Mouse (Mus musculus) hindbrain, embryonic 14.5 days (tissue): ENCODE data around the gene Fggy. TPM values are rescaled to one million over a fixed set of nuclear protein-coding genes. Genes with fewer than 3 reads are reported as not detected.
A peak's percentile ranks its signal among the peaks of the same experiment; 100 is the strongest.

ENCODE experiments used
- ATAC-seq: fragments of 200-750 bp; cut with Nextera tagmentation; 2 replicates; pipeline ENCODE4 v1.8.0; 2017; ENCODE audit warnings: moderate number of reproducible peaks, mild to moderate bottlenecking, moderate TSS enrichment, moderate library complexity; ENCODE audit not compliant: low FRiP score
- DNase-seq: peaks from one replicate; pipeline ENCODE4 v3.0.0-alpha.2; 2015; ENCODE audit warnings: low spot score
- H3K27ac ChIP-seq: fragments of 300-500 bp; sonication (generic); 2 replicates; pipeline ENCODE4 v1.5.1; 2014; ENCODE audit warnings: mild to moderate bottlenecking, moderate library complexity
- H3K27me3 ChIP-seq: fragments of 300-500 bp; sonication (generic); 2 replicates; pipeline ENCODE4 v1.6.1; 2014; ENCODE audit warnings: mild to moderate bottlenecking, low read length, mixed read lengths; ENCODE audit not compliant: control insufficient read depth, insufficient read depth
- H3K36me3 ChIP-seq: fragments of 300-500 bp; sonication (generic); replicated peaks from 2 replicates; pipeline ENCODE4 v1.6.1; 2014; ENCODE audit not compliant: control insufficient read depth, insufficient read depth
- H3K4me1 ChIP-seq: fragments of 300-500 bp; sonication (generic); replicated peaks from 2 replicates; pipeline ENCODE4 v1.6.1; 2014; ENCODE audit warnings: antibody characterized with exemption, low read length, mixed read lengths; ENCODE audit not compliant: control insufficient read depth, insufficient read depth
- H3K4me2 ChIP-seq: fragments of 300-500 bp; sonication (generic); replicated peaks from 2 replicates; pipeline ENCODE4 v1.6.1; 2014; ENCODE audit warnings: mild to moderate bottlenecking, moderate library complexity
- H3K4me3 ChIP-seq: fragments of 300-500 bp; sonication (generic); replicated peaks from 2 replicates; pipeline ENCODE4 v1.5.1; 2014; ENCODE audit warnings: mild to moderate bottlenecking, low read length
- H3K9ac ChIP-seq: fragments of 300-500 bp; sonication (generic); 2 replicates; pipeline ENCODE4 v1.6.1; 2014
- H3K9me3 ChIP-seq: fragments of 300-500 bp; sonication (generic); 2 replicates; pipeline ENCODE4 v1.6.1; 2016; ENCODE audit warnings: low read length; ENCODE audit not compliant: control insufficient read depth
- WGBS: fragments of 180-500 bp; shearing (Covaris S2); extraction: QIAGEN DNeasy Blood & Tissue Kit; methylation state at CpG from one replicate; pipeline ENCODE4 v1.1.7; 2014; 5-methylcytosine and 5-hydroxymethylcytosine counted together
- polyA plus RNA-seq: library from polyadenylated mRNA; unstranded; fragments of >200 nt; fragmentation: Nextera tagmentation; extraction: Ambion mirVana; gene quantifications from 2 replicates; pipeline ENCODE4 v1.2.1, GENCODE M21; 2014

Fggy gene
- polyA plus RNA-seq, 1 experiment from 2014 or later, result 7.6 TPM

DNA sequence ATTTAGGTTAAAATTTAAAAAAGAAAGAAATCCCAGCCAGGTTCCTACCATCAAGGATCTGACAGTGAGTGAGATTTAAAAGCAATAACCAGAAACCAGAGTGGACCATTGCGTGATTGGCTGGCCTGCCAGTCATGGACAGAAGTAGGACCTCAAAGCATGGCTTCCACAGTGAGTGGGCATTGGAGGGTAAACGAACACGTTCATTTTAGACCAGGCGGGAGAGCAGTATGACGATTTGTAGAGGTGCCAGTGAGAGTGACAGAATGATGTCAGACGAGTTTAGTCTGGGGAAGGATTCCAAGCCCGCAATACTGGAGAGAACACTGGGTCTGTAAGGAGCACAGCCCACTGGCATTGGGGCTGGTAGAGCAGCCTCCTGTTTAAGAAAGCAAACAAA, 305.0 kb downstream of the Fggy start:
- 84% methylated on average over 7 of the region's 7 CpGs for WGBS
- H3K4me3 ChIP-seq, result no peak overlapping the region
- no peaks in the 10 kb centered on the region for H3K4me1 ChIP-seq
- no peaks in the 10 kb centered on the region for H3K9me3 ChIP-seq
- no peak overlapping the region for H3K9ac ChIP-seq
- H3K27ac ChIP-seq, result no peak overlapping the region
- no peaks in the 10 kb centered on the region for H3K27me3 ChIP-seq
- DNase-seq (no peak), ATAC-seq (no peak)
- no peaks in the 10 kb centered on the region for H3K36me3 ChIP-seq
- H3K4me2 ChIP-seq, result no peak overlapping the region

DNA sequence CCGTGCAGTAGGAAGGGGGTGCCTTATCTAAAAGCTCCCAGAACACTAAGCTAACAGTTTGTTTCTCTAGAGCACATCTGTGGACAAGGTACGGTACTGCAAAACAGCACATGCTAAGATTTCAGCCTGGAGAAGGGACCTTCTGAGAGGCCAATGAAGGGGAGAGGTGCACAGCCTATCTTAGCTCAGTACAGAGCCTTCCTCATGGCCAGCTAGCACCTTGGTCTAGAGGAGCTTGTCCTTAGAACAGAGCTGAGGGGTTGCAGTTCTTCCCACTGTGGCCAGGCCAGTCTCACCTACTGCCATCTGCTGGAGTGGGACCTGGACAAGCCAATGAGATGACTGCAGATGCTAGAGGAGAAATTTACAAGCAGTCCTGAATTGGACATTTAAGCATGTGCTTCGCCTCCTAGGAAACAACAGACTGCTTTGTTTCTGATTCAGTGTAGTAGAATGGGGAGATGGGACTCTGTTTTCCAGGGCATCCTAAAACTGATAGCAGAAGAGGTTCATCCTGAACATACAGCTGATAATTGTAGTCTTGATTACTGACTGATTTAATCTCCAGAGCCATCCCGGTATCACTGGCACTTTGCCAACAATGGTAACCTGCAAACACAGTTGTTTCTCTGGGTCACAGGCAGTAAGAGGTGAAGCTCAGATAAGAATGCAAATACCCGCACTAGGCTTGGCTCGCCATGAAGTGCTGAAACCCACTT, 305.6 kb downstream of the Fggy start:
- Histone ChIP-seq H3K27me3 (no peaks in the 10 kb centered on the region), H3K4me3 (no peak overlapping the region), H3K9ac (no peak overlapping the region), H3K4me1 (no peaks in the 10 kb centered on the region), H3K36me3 (no peaks in the 10 kb centered on the region), H3K4me2 (no peak overlapping the region), H3K9me3 (no peaks in the 10 kb centered on the region), H3K27ac (no peak overlapping the region)
- WGBS, result 74% methylated on average over 6 of the region's 6 CpGs
- DNase-seq, result no peak
- ATAC-seq, result 0 out of 2 replicates have a peak, but pooled peaks have one; percentile 41

GRCm38 (mm10) chr4:95863500-95863803, 306.1 kb downstream of the Fggy start:
- no peak for DNase-seq
- WGBS, result 90% methylated on average over 3 of the region's 3 CpGs
- no peak overlapping the region for H3K4me2 ChIP-seq
- H3K27ac ChIP-seq, result no peak overlapping the region
- ATAC-seq, result no peak
- no peaks in the 10 kb centered on the region for H3K36me3 ChIP-seq
- H3K9me3 ChIP-seq, result no peaks in the 10 kb centered on the region
- H3K9ac ChIP-seq, result no peak overlapping the region
- no peaks in the 10 kb centered on the region for H3K4me1 ChIP-seq
- H3K4me3 ChIP-seq, result no peak overlapping the region
- no peaks in the 10 kb centered on the region for H3K27me3 ChIP-seq

GRCm38 (mm10) chr4:95865251-95865650, 307.9 kb downstream of the Fggy start:
- Histone ChIP-seq H3K4me3 (no peak overlapping the region), H3K36me3 (no peaks in the 10 kb centered on the region), H3K27me3 (no peaks in the 10 kb centered on the region), H3K4me2 (no peak overlapping the region), H3K9ac (no peak overlapping the region), H3K9me3 (no peaks in the 10 kb centered on the region), H3K4me1 (no peaks in the 10 kb centered on the region), H3K27ac (no peak overlapping the region)
- WGBS, result 82% methylated on average over 5 of the region's 5 CpGs
- DNase-seq, result no peak
- no peak for ATAC-seq

GRCm38 (mm10) chr4:95865882-95866281, 308.6 kb downstream of the Fggy start:
- 81% methylated on average over 3 of the region's 3 CpGs for WGBS
- Histone ChIP-seq H3K27me3 (no peaks in the 10 kb centered on the region), H3K9me3 (no peaks in the 10 kb centered on the region), H3K4me1 (no peaks in the 10 kb centered on the region), H3K4me2 (no peak overlapping the region), H3K27ac (no peak overlapping the region), H3K9ac (no peak overlapping the region), H3K4me3 (no peak overlapping the region), H3K36me3 (no peaks in the 10 kb centered on the region)
- ATAC-seq, result no peak
- no peak for DNase-seq

DNA sequence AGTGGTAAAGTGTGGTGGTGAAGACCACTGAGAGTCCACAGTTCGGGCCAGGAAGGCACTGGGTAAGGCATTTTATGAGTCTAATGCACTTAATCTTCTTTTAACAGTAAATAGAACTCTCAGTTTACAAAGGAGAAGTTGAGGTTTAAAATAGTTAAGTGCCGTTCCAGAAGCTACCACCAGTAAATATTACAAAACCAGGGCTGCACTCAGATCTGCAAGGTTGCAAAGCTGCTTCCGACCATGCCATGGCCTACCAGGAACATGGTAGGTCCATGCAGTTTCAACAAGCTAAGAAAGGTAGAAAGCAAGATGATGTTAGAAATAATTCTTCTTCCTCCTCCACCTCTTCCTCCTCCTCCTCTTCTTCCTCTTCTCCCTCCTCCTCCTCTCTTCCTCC, 309.8 kb downstream of the Fggy start:
- H3K27ac ChIP-seq, result no peak overlapping the region
- no peaks in the 10 kb centered on the region for H3K36me3 ChIP-seq
- no peaks in the 10 kb centered on the region for H3K4me1 ChIP-seq
- DNase-seq, result no peak
- 92% methylated on average over 3 of the region's 3 CpGs for WGBS
- no peak for ATAC-seq
- H3K4me2 ChIP-seq, result no peak overlapping the region
- no peaks in the 10 kb centered on the region for H3K9me3 ChIP-seq
- H3K9ac ChIP-seq, result no peak overlapping the region
- no peak overlapping the region for H3K4me3 ChIP-seq
- no peaks in the 10 kb centered on the region for H3K27me3 ChIP-seq

- H3K9me3 ChIP-seq, result no peaks in the 10 kb centered on the region
- no peaks in the 10 kb centered on the region for H3K4me1 ChIP-seq
- no peak for DNase-seq
- H3K4me2 ChIP-seq, result no peak overlapping the region
- H3K36me3 ChIP-seq, result no peaks in the 10 kb centered on the region
- no peak overlapping the region for H3K9ac ChIP-seq
- WGBS, result 79% methylated on average over 6 of the region's 6 CpGs
- H3K27me3 ChIP-seq, result no peaks in the 10 kb centered on the region
- no peak overlapping the region for H3K27ac ChIP-seq
- no peak for ATAC-seq
- H3K4me3 ChIP-seq, result no peak overlapping the region
Observed at GRCm38 (mm10) chr4:95868348-95868747, 311.0 kb downstream of the Fggy start.

GRCm38 (mm10) chr4:95871216-95871881, 314.0 kb downstream of the Fggy start:
- Histone ChIP-seq H3K27me3 (no peaks in the 10 kb centered on the region), H3K4me2 (no peak overlapping the region), H3K4me1 (no peaks in the 10 kb centered on the region), H3K27ac (no peak overlapping the region), H3K9ac (no peak overlapping the region), H3K36me3 (no peaks in the 10 kb centered on the region), H3K4me3 (no peak overlapping the region), H3K9me3 (no peaks in the 10 kb centered on the region)
- no peak for ATAC-seq
- 34% methylated on average over 6 of the region's 6 CpGs for WGBS
- peak; percentile 85 for DNase-seq

DNA sequence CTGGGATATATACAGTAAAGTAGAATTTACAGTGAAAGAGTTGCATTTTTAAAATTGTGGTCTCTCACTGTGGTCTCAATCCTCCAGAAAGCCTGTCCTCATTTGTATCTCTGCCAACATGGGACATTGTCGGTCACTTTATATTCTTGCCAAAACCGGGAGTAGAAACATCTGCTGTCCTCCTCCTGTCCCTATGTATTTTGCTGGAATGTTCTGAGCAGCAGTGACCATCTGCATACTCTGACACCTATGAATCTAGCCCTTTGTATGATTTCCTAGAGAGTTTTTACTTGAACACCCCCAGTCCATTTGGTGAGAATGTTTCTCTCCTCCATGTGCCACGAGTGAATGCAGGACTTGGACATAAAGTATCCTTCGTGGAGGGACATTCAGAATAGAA, 318.6 kb downstream of the Fggy start:
- DNase-seq, result no peak
- Histone ChIP-seq H3K9me3 (no peaks in the 10 kb centered on the region), H3K4me1 (no peaks in the 10 kb centered on the region), H3K4me2 (no peak overlapping the region), H3K9ac (no peak overlapping the region), H3K27me3 (no peaks in the 10 kb centered on the region), H3K27ac (no peak overlapping the region), H3K36me3 (no peaks in the 10 kb centered on the region), H3K4me3 (no peak overlapping the region)
- 87% methylated on average over 4 of the region's 4 CpGs for WGBS
- no peak for ATAC-seq
